Comparison of ENCODE assay signal across 8 mouse cellular contexts in the genomic region with DNA sequence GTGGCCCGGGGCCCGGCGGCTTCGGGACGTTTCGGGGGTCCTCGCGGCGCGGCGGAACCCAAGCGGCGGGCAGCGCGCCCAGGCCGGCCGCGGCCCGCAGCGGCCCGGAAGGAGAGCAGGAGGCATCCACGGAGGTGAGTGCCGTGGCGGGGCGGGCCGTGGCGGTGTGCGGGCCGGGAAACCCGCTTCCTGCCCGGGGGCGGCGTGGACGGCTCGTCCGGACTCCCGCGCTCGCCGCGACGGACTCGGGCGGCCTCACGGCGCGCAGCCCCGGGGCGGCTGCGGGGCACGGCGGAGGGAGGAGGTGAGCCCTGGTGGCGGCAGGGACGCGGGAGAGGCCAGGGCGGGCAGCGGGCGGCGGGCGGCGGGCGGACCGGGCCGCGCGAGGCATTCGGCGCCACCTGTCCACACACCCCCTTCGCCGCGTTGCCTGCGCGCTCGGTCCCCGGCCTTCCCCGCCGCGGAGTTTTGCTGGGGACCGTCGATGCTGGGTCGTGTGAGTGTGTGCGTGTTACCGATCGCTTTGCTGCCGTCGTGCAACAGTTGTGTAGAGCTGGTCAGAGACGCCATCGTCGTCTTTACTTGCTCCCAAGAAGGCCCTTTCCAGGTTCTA. TPM values are rescaled to one million over a fixed set of nuclear protein-coding genes. Genes with fewer than 3 reads are reported as not detected.
DNase-seq lines count a peak whose midpoint lies in the region; ATAC-seq lines count a peak whose summit lies in the region.
"Had no signal": no experiment of that assay in that cellular context is flagged by ENCODE, and none has a peak within 500 bp of the region (broad histone marks: within the 10 kb centered on the region; RNA-seq: fewer than 3 reads in every experiment).

No protein-coding gene starts in this region.

- H3K9me3 ChIP-seq in kidney, embryonic 16.5 days (ENCODE audit: low read length), result no peaks in the 10 kb centered on the region
- H3K9me3 ChIP-seq in hindbrain, embryonic 10.5 days, result no peaks in the 10 kb centered on the region
- no peaks in the 10 kb centered on the region for H3K9me3 ChIP-seq in midbrain, embryonic 15.5 days

- peak overlapping the region; percentile 73 for H3K4me2 ChIP-seq in kidney, embryonic 16.5 days (replicated peaks; ENCODE audit: low read depth, low read length)
- peak overlapping the region; percentile 56 for H3K4me2 ChIP-seq in midbrain, embryonic 15.5 days

- DNase-seq in kidney, adult 9 months, result no peak
- DNase-seq in embryo, embryonic 9.5 days (ENCODE audit: extremely low spot score), result peak; percentile 49
- DNase-seq in hindbrain, embryonic 10.5 days (ENCODE audit: low spot score), result no peak
- no peak for DNase-seq in Muller cell, postnatal 12 days (ENCODE audit: inconsistent ontology term)
- no peak for DNase-seq in layer of hippocampus, postnatal 14 days (ENCODE audit: low spot score in 2 of 2)

- peak overlapping the region; percentile 62 for H3K4me3 ChIP-seq in kidney, embryonic 16.5 days (ENCODE audit: low read length)
- H3K4me3 ChIP-seq in hindbrain, embryonic 10.5 days, result peak overlapping the region; percentile 68
- H3K4me3 ChIP-seq in midbrain, embryonic 15.5 days, result peak overlapping the region; percentile 60

- H3K27me3 ChIP-seq in kidney, embryonic 16.5 days (ENCODE audit: insufficient read depth, low read length), result peaks cover 70% of the 10 kb centered on the region
- H3K27me3 ChIP-seq in hindbrain, embryonic 10.5 days (ENCODE audit: insufficient read depth, poor library complexity, severe bottlenecking), result peaks cover 95% of the 10 kb centered on the region
- peaks cover 31% of the 10 kb centered on the region for H3K27me3 ChIP-seq in midbrain, embryonic 15.5 days (replicated peaks)

- peak; percentile 62; the same call in 1 of the 2 replicates for ATAC-seq in kidney, embryonic 16.5 days (ENCODE audit: low FRiP score, low TSS enrichment)
- peak; percentile 52 for ATAC-seq in midbrain, embryonic 15.5 days (replicated peaks)

- WGBS in kidney, embryonic 16.5 days, result 0% methylated on average over 50 of the region's 89 CpGs
- under 1% methylated on average over 89 of the region's 89 CpGs for WGBS in hindbrain, embryonic 10.5 days
- WGBS in midbrain, embryonic 15.5 days, result under 1% methylated on average over 51 of the region's 89 CpGs

- no peaks in the 10 kb centered on the region for H3K36me3 ChIP-seq in kidney, embryonic 16.5 days (ENCODE audit: insufficient read depth, low read length)
- H3K36me3 ChIP-seq in hindbrain, embryonic 10.5 days, result no peaks in the 10 kb centered on the region
- H3K36me3 ChIP-seq in midbrain, embryonic 15.5 days (replicated peaks), result no peaks in the 10 kb centered on the region

- 0 out of 2 replicates have a peak overlapping the region, but pooled peaks have one; percentile 18 for H3K27ac ChIP-seq in kidney, embryonic 16.5 days (ENCODE audit: low read length)
- H3K27ac ChIP-seq in hindbrain, embryonic 10.5 days, result peak overlapping the region; percentile 94
- H3K27ac ChIP-seq in midbrain, embryonic 15.5 days, result peak overlapping the region; percentile 81

- peaks cover 7% of the 10 kb centered on the region; the same call in 1 of the 2 replicates for H3K4me1 ChIP-seq in kidney, embryonic 16.5 days (ENCODE audit: insufficient read depth, low read length)
- peaks cover 12% of the 10 kb centered on the region for H3K4me1 ChIP-seq in hindbrain, embryonic 10.5 days (replicated peaks)
- H3K4me1 ChIP-seq in midbrain, embryonic 15.5 days, result no peaks in the 10 kb centered on the region

- H3K9ac ChIP-seq in kidney, embryonic 16.5 days (replicated peaks; ENCODE audit: low read length), result peak overlapping the region; percentile 67
- H3K9ac ChIP-seq in midbrain, embryonic 15.5 days, result peak overlapping the region; percentile 67

RNA-seq across cellular contexts. Expression of a gene that starts 0.4 kb away (rescaled TPM):
- polyA plus RNA-seq in kidney, embryonic 16.5 days (2015; fragmentation: Nextera tagmentation; extraction: Ambion mirVana), result 4.2 and 4.8 TPM in 2 replicates
- polyA plus RNA-seq in hindbrain, embryonic 10.5 days (2016; fragmentation: Nextera tagmentation; extraction: Ambion mirVana), result 16.4 and 18.3 TPM in 2 replicates
- polyA plus RNA-seq in midbrain, embryonic 15.5 days (2015; fragmentation: Nextera tagmentation; extraction: Ambion mirVana), result 40.9 and 52.5 TPM in 2 replicates
- total RNA-seq in layer of hippocampus, postnatal 14 days (2021), result 10 to 100 TPM; 20.9 to 21.3 TPM
- total RNA-seq: neutrophil, adult 5-6 weeks had no signal

RNA-seq across cellular contexts. Expression of a gene that starts 59.1 kb away (rescaled TPM):
- polyA plus RNA-seq in kidney, embryonic 16.5 days (2015; fragmentation: Nextera tagmentation; extraction: Ambion mirVana), result 0.07 and 0.09 TPM in 2 replicates
- polyA plus RNA-seq in hindbrain, embryonic 10.5 days (2016; fragmentation: Nextera tagmentation; extraction: Ambion mirVana), result 0.19 and 0.26 TPM in 2 replicates
- polyA plus RNA-seq in midbrain, embryonic 15.5 days (2015; fragmentation: Nextera tagmentation; extraction: Ambion mirVana), result 0.66 and 1.2 TPM in 2 replicates
- under 1 TPM; 0.19 to 0.28 TPM for total RNA-seq in layer of hippocampus, postnatal 14 days (2021)
- total RNA-seq: neutrophil, adult 5-6 weeks had no signal

Comparison
In these comparisons a context has a peak if more than half of its experiments do, and no peak if none do; other contexts are left out.
1. H3K27ac ChIP-seq: peak in every context shown above with its lines; median percentile 94 in hindbrain, embryonic 10.5 days; 81 in midbrain, embryonic 15.5 days; 18 in kidney, embryonic 16.5 days.